Mouse (Mus musculus): Measurements from ENCODE around the gene Rufy4. TPM values are rescaled to one million over a fixed set of nuclear protein-coding genes. Genes with fewer than 3 reads are reported as not detected.
A peak's percentile ranks its signal among the peaks of the same experiment; 100 is the strongest.

Gene Rufy4
- polyA plus RNA-seq, 1 experiment from 2014 or later = 0.34 TPM

DNA sequence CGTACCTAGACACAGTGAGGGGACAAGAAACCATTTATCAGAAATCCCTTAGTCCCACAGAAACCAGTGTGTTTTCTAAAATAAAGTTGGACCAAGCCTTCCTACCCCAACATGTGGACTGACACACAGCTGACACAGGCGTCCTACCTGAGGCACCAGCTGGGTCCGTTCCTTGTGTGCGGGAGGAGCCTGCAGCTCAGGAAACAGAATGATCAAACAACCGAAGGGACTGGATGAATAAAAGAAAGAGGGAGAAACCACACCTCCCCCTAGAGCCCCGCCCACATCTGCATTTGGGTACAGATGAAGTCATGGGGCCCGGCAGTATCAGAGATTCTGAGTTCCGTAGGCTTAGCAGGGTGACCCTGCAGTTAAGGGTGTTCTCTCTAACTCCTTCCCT, 69.1 kb downstream of the Rufy4 start, which contains the start of gene Cxcr1:
Gene Cxcr1, minus strand, starts transcription at position 187 of the 400 bp plus-strand sequence.
- Histone ChIP-seq H3K9me3 (ENCODE audit: control insufficient read depth, low read length) (no peaks in the 10 kb centered on the region), H3K4me3 (ENCODE audit: low read depth, low read length) (no peak within 1 kb of the TSS), H3K36me3 (ENCODE audit: control insufficient read depth, insufficient read depth, low read length) (no peaks in the 10 kb centered on the region), H3K9ac (ENCODE audit: low read depth, low read length) (no peak within 1 kb of the TSS), H3K27ac (ENCODE audit: low read depth, low read length) (no peak within 1 kb of the TSS), H3K4me2 (no peak within 1 kb of the TSS), H3K27me3 (replicated peaks; ENCODE audit: control insufficient read depth, insufficient read depth, low read length) (no peaks in the 10 kb centered on the region), H3K4me1 (replicated peaks; ENCODE audit: control insufficient read depth, insufficient read depth, low read length) (peaks cover 4% of the 10 kb centered on the region; the same call in 1 of the 2 replicates)
- ATAC-seq (replicated peaks; ENCODE audit: low FRiP score) = no peak
- DNase-seq (ENCODE audit: low spot score) = no peak
- WGBS = 64% methylated on average over 8 of the region's 8 CpGs

DNA sequence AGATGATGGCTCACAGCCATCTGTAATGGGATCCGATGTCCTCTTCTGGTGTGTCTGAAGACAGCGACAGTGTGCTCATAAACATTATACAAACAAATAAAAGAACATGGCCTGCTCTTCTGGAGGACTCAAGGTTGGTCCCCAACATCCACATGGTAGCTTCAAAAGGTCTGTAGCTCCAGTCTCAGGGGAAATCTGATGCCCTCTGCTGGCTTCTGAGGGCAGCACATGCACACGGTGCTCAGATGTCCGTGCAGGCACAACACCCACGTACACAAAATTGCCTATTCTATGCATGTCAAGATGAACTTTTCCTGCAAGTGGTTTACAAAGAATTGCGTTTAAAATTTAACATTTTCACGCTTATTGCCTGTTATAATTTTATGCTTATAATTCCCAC, 70.6 kb downstream of the Rufy4 start:
- no peak overlapping the region for H3K27ac ChIP-seq (ENCODE audit: low read depth, low read length)
- ATAC-seq (replicated peaks; ENCODE audit: low FRiP score) = 0 out of 2 replicates have a peak, but pooled peaks have one; percentile 36
- no peaks in the 10 kb centered on the region for H3K9me3 ChIP-seq (ENCODE audit: control insufficient read depth, low read length)
- DNase-seq (ENCODE audit: low spot score) = no peak
- H3K36me3 ChIP-seq (ENCODE audit: control insufficient read depth, insufficient read depth, low read length) = no peaks in the 10 kb centered on the region
- no peaks in the 10 kb centered on the region for H3K27me3 ChIP-seq (replicated peaks; ENCODE audit: control insufficient read depth, insufficient read depth, low read length)
- H3K4me3 ChIP-seq (ENCODE audit: low read depth, low read length) = no peak overlapping the region
- 32% methylated on average over 7 of the region's 7 CpGs for WGBS
- peaks cover 5% of the 10 kb centered on the region; the same call in 1 of the 2 replicates for H3K4me1 ChIP-seq (replicated peaks; ENCODE audit: control insufficient read depth, insufficient read depth, low read length)
- no peak overlapping the region for H3K9ac ChIP-seq (ENCODE audit: low read depth, low read length)
- no peak overlapping the region for H3K4me2 ChIP-seq

DNA sequence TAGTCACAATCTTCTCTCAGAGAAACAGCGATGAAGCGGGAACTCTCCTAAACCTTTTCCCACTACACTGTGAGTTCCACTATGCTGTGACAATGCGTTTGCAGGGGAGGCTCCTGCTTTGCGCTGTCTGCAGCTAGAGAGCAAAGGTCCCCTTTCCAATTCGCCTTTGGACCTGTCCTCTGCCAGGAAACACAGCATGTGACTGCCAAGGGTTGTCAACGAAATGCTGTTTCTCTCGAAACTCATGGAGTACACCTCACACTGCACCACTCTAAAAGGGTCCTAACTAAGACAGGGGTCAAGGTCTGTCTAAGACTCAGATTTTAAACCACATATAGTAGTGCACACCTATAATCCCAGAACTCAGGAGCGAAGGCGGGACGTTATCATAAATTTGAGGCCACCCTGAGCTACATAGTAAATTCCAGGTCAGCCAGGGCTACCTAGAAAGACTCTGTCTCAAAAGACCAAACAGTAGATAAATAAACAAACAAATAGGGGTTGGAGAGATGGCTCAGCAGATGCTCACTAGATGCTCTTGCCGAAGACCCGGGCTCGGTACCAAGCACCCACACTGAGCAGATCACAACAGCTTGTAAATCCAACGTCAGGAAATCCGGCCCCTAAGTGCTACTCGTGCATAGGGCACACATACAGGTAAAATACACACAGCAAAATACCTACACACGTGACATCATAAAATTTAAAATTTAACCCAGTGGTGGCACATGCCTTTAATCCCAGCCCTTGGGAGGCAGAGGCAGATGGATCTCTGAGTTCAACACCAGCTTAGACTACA, 71.5 kb downstream of the Rufy4 start:
- Histone ChIP-seq H3K27me3 (replicated peaks; ENCODE audit: control insufficient read depth, insufficient read depth, low read length) (no peaks in the 10 kb centered on the region), H3K9me3 (ENCODE audit: control insufficient read depth, low read length) (no peaks in the 10 kb centered on the region), H3K9ac (ENCODE audit: low read depth, low read length) (no peak overlapping the region), H3K4me2 (no peak overlapping the region), H3K27ac (ENCODE audit: low read depth, low read length) (no peak overlapping the region), H3K4me3 (ENCODE audit: low read depth, low read length) (no peak overlapping the region), H3K36me3 (ENCODE audit: control insufficient read depth, insufficient read depth, low read length) (no peaks in the 10 kb centered on the region), H3K4me1 (replicated peaks; ENCODE audit: control insufficient read depth, insufficient read depth, low read length) (peaks cover 7% of the 10 kb centered on the region; the same call in 1 of the 2 replicates)
- DNase-seq (ENCODE audit: low spot score) (no peak), ATAC-seq (replicated peaks; ENCODE audit: low FRiP score) (peak; percentile 56; the same call in 1 of the 2 replicates)
- 67% methylated on average over 17 of the region's 17 CpGs for WGBS

Other genes with a start within 250 kb of the Rufy4 start
- 19.4 and 20.4 TPM in 2 replicates for gene Tns1, start 1.1 kb upstream of the Rufy4 start, polyA plus RNA-seq (2014; fragmentation: Nextera tagmentation; extraction: Ambion mirVana)
- 0.47 and 0.70 TPM in 2 replicates for gene Cxcr2, start 28.4 kb downstream of the Rufy4 start, polyA plus RNA-seq (2014; fragmentation: Nextera tagmentation; extraction: Ambion mirVana)
- not detected in 2 replicates for gene Cxcr1, start 69.1 kb downstream of the Rufy4 start, polyA plus RNA-seq (2014; fragmentation: Nextera tagmentation; extraction: Ambion mirVana)
- 375 and 384 TPM in 2 replicates for gene Arpc2, start 110.5 kb downstream of the Rufy4 start, polyA plus RNA-seq (2014; fragmentation: Nextera tagmentation; extraction: Ambion mirVana)
- 2.8 and 3.2 TPM in 2 replicates for gene Gpbar1, start 153.0 kb downstream of the Rufy4 start, polyA plus RNA-seq (2014; fragmentation: Nextera tagmentation; extraction: Ambion mirVana)
- 190 and 193 TPM in 2 replicates for gene Aamp, start 159.2 kb downstream of the Rufy4 start, polyA plus RNA-seq (2014; fragmentation: Nextera tagmentation; extraction: Ambion mirVana)
- 79.7 and 84.3 TPM in 2 replicates for gene Pnkd, start 159.4 kb downstream of the Rufy4 start, polyA plus RNA-seq (2014; fragmentation: Nextera tagmentation; extraction: Ambion mirVana)
- gene Tmbim1, start 180.1 kb downstream of the Rufy4 start, polyA plus RNA-seq (2014; fragmentation: Nextera tagmentation; extraction: Ambion mirVana) = 21.7 and 22.9 TPM in 2 replicates
- gene Catip, start 236.6 kb downstream of the Rufy4 start, polyA plus RNA-seq (2014; fragmentation: Nextera tagmentation; extraction: Ambion mirVana) = 0.21 TPM in 1 of 2 replicates, not detected in the other
- 10.0 and 10.4 TPM in 2 replicates for gene Slc11a1, start 249.7 kb downstream of the Rufy4 start, polyA plus RNA-seq (2014; fragmentation: Nextera tagmentation; extraction: Ambion mirVana)